14 mouse cellular contexts compared by ENCODE assay signal in the genomic region with DNA sequence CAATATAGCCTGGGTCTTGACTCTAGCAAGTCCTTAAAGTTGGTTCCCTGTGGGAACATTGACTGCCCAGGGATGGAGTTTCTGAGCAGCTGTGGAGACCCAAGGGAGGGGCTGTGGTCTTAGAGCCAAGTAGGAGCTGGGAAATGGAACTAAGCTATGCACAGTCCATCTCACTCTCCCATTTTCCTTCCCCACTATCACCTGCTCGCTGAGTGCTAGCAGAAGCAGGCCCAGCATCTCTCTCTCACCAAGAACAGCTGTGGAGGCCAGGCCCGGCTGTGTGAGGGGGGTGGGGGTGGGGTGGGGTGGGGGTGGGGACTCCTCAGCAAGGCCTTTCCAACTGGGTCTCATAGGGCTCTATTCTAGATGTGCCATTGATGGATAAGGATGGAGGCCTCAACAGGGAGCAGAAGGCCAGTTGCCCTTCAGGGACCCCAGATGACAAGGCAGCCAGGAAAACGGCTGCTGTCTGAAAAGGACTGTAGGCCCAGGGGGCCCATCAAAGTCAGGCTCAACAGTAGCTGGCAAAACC. TPM values are rescaled to one million over a fixed set of nuclear protein-coding genes. Genes with fewer than 3 reads are reported as not detected.
DNase-seq lines count a peak whose midpoint lies in the region; ATAC-seq and TF ChIP-seq lines count a peak whose summit lies in the region.
"Had no signal": no experiment of that assay in that cellular context is flagged by ENCODE, and none has a peak within 500 bp of the region (broad histone marks: within the 10 kb centered on the region; RNA-seq: fewer than 3 reads in every experiment).

No protein-coding gene starts in this region.

- H3K9ac ChIP-seq in embryonic facial prominence, embryonic 14.5 days (ENCODE audit: low read depth, low read length), result no peak overlapping the region
- no peak overlapping the region for H3K9ac ChIP-seq in forebrain, embryonic 13.5 days
- no peak overlapping the region for H3K9ac ChIP-seq in hindbrain, postnatal 0 days (replicated peaks; ENCODE audit: low read length)
- H3K9ac ChIP-seq in midbrain, embryonic 13.5 days (replicated peaks), result no peak overlapping the region

- 15% methylated on average over 3 of the region's 3 CpGs for WGBS in embryonic facial prominence, embryonic 14.5 days
- 10% methylated on average over 3 of the region's 3 CpGs for WGBS in forebrain, embryonic 13.5 days
- WGBS in hindbrain, postnatal 0 days, result 2% methylated on average over 3 of the region's 3 CpGs
- 11% methylated on average over 3 of the region's 3 CpGs for WGBS in midbrain, embryonic 13.5 days
- WGBS in cerebellum, adult 2 months, result 28% methylated on average over 3 of the region's 3 CpGs

- peak; percentile 32 for DNase-seq in embryonic facial prominence, embryonic 14.5 days (ENCODE audit: low spot score)
- DNase-seq in hindbrain, postnatal 0 days (ENCODE audit: low spot score), result peak; percentile 27
- DNase-seq in left cerebral cortex, postnatal 25 days (ENCODE audit: low spot score in 2 of 2), result no peak
- no peak for DNase-seq in cerebellum, adult 2 months
- no peak for DNase-seq in adrenal gland, adult (ENCODE audit: inconsistent age in 2 of 2, low spot score in 1 of 2)
- no peak for DNase-seq in heart, adult 11 months
- DNase-seq: cerebellum, adult 11 months; heart, adult 2 months had no signal

- peaks cover 20% of the 10 kb centered on the region for H3K27me3 ChIP-seq in embryonic facial prominence, embryonic 14.5 days (replicated peaks; ENCODE audit: control insufficient read depth, insufficient read depth, low read length)
- peaks cover 45% of the 10 kb centered on the region for H3K27me3 ChIP-seq in forebrain, embryonic 13.5 days
- no peaks in the 10 kb centered on the region for H3K27me3 ChIP-seq in hindbrain, postnatal 0 days (ENCODE audit: insufficient read depth, low read length)
- peaks cover 40% of the 10 kb centered on the region for H3K27me3 ChIP-seq in midbrain, embryonic 13.5 days
- no peaks in the 10 kb centered on the region for H3K27me3 ChIP-seq in cerebellum, adult 2 months (ENCODE audit: control insufficient read depth, insufficient read depth, low read length)

- H3K4me3 ChIP-seq in embryonic facial prominence, embryonic 14.5 days (ENCODE audit: low read depth, low read length), result no peak overlapping the region
- no peak overlapping the region for H3K4me3 ChIP-seq in forebrain, embryonic 13.5 days
- H3K4me3 ChIP-seq in hindbrain, postnatal 0 days (ENCODE audit: low read length), result no peak overlapping the region
- no peak overlapping the region for H3K4me3 ChIP-seq in midbrain, embryonic 13.5 days (replicated peaks)
- no peak overlapping the region for H3K4me3 ChIP-seq in cerebellum, adult 2 months (replicated peaks; ENCODE audit: insufficient read depth, low read depth, low read length)
- H3K4me3 ChIP-seq: heart, adult 2 months had no signal

- H3K27ac ChIP-seq in embryonic facial prominence, embryonic 14.5 days (replicated peaks; ENCODE audit: low read depth, low read length), result no peak overlapping the region
- H3K27ac ChIP-seq in forebrain, embryonic 13.5 days, result no peak overlapping the region
- peak overlapping the region; percentile 60; the same call in 1 of the 2 replicates for H3K27ac ChIP-seq in hindbrain, postnatal 0 days
- peak overlapping the region; percentile 62; the same call in 1 of the 2 replicates for H3K27ac ChIP-seq in midbrain, embryonic 13.5 days
- no peak overlapping the region for H3K27ac ChIP-seq in cerebellum, adult 2 months (ENCODE audit: insufficient read depth, low read length)
- H3K27ac ChIP-seq: heart, adult 2 months; macrophage had no signal

- no peak for TF ChIP-seq CTCF in hindbrain, postnatal 0 days (IDR thresholded peaks at IDR 0.05; ENCODE audit: low read depth)
- no peak for TF ChIP-seq CTCF in cerebellum, adult 2 months (IDR thresholded peaks at IDR 0.05; ENCODE audit: borderline replicate concordance, insufficient read depth, low read depth, low read length)

- H3K4me1 ChIP-seq in embryonic facial prominence, embryonic 14.5 days (ENCODE audit: control insufficient read depth, insufficient read depth, low read length), result peaks cover 24% of the 10 kb centered on the region
- peaks cover 27% of the 10 kb centered on the region for H3K4me1 ChIP-seq in forebrain, embryonic 13.5 days
- peaks cover 20% of the 10 kb centered on the region for H3K4me1 ChIP-seq in hindbrain, postnatal 0 days (ENCODE audit: insufficient read depth, low read length)
- peaks cover 26% of the 10 kb centered on the region for H3K4me1 ChIP-seq in midbrain, embryonic 13.5 days (replicated peaks)
- peaks cover 4% of the 10 kb centered on the region for H3K4me1 ChIP-seq in cerebellum, adult 2 months (ENCODE audit: control insufficient read depth, insufficient read depth, low read length)

- H3K36me3 ChIP-seq in embryonic facial prominence, embryonic 14.5 days (ENCODE audit: control insufficient read depth, insufficient read depth, low read length), result no peaks in the 10 kb centered on the region
- H3K36me3 ChIP-seq in forebrain, embryonic 13.5 days (ENCODE audit: poor library complexity, severe bottlenecking), result no peaks in the 10 kb centered on the region
- no peaks in the 10 kb centered on the region for H3K36me3 ChIP-seq in hindbrain, postnatal 0 days (ENCODE audit: insufficient read depth, low read length)
- no peaks in the 10 kb centered on the region for H3K36me3 ChIP-seq in midbrain, embryonic 13.5 days

- no peak for TF ChIP-seq POLR2A in cerebellum, adult 2 months (IDR thresholded peaks at IDR 0.05; ENCODE audit: borderline replicate concordance, insufficient read depth, low read length)

- intact Hi-C loops in left cerebral cortex, postnatal 25 days (cut with DNase I), result loop anchor here (5.0 to 10.0 kb wide), 2 partner anchors 240 to 462 kb away; no protein-coding TSS in a partner anchor

- ATAC-seq in embryonic facial prominence, embryonic 14.5 days (ENCODE audit: low read depth), result peak; percentile 27; the same call in 1 of the 2 replicates
- ATAC-seq in forebrain, embryonic 13.5 days, result 0 out of 2 replicates have a peak, but pooled peaks have one; percentile 33
- peak; percentile 39 for ATAC-seq in hindbrain, postnatal 0 days
- ATAC-seq in midbrain, embryonic 13.5 days, result peak; percentile 48

- H3K4me2 ChIP-seq in embryonic facial prominence, embryonic 14.5 days (ENCODE audit: low read depth, low read length), result no peak overlapping the region
- no peak overlapping the region; the same call in 1 of the 2 replicates for H3K4me2 ChIP-seq in forebrain, embryonic 13.5 days
- H3K4me2 ChIP-seq in hindbrain, postnatal 0 days (ENCODE audit: low read depth, low read length), result peak overlapping the region; percentile 69; the same call in 1 of the 2 replicates
- H3K4me2 ChIP-seq in midbrain, embryonic 13.5 days (replicated peaks), result peak overlapping the region; percentile 58; the same call in 1 of the 2 replicates

- H3K9me3 ChIP-seq in embryonic facial prominence, embryonic 14.5 days (ENCODE audit: control insufficient read depth, low read length), result no peaks in the 10 kb centered on the region
- no peaks in the 10 kb centered on the region for H3K9me3 ChIP-seq in forebrain, embryonic 13.5 days (replicated peaks)
- H3K9me3 ChIP-seq in hindbrain, postnatal 0 days (ENCODE audit: low read length), result no peaks in the 10 kb centered on the region
- H3K9me3 ChIP-seq in midbrain, embryonic 13.5 days, result no peaks in the 10 kb centered on the region

RNA-seq across cellular contexts. Expression of gene Als2cl, which starts 4.9 kb away (rescaled TPM):
- polyA plus RNA-seq in embryonic facial prominence, embryonic 14.5 days (2014; fragmentation: Nextera tagmentation; extraction: Ambion mirVana), result 3.0 and 3.4 TPM in 2 replicates
- polyA plus RNA-seq in forebrain, embryonic 13.5 days (2015; fragmentation: Nextera tagmentation; extraction: Ambion mirVana), result 0.62 and 0.90 TPM in 2 replicates
- total RNA-seq in hindbrain, postnatal 0 days (2014; rRNA removed), result 10.7 and 16.3 TPM in 2 replicates
- 2.2 and 2.5 TPM in 2 replicates for polyA plus RNA-seq in hindbrain, postnatal 0 days (2015; fragmentation: Nextera tagmentation; extraction: Ambion mirVana)
- polyA plus RNA-seq in midbrain, embryonic 13.5 days (2015; fragmentation: Nextera tagmentation; extraction: Ambion mirVana), result 0.98 and 1.2 TPM in 2 replicates
- 1 to 10 TPM; 8.2 to 10.0 TPM for total RNA-seq in left cerebral cortex, postnatal 25 days (2021)
- 15.1 and 15.8 TPM in 2 replicates for polyA plus RNA-seq in cerebellum, adult 2 months (2012; rRNA removed)

RNA-seq across cellular contexts. Expression of gene Tmie, which starts 5.2 kb away (rescaled TPM):
- polyA plus RNA-seq in embryonic facial prominence, embryonic 14.5 days (2014; fragmentation: Nextera tagmentation; extraction: Ambion mirVana), result 0.85 and 1.3 TPM in 2 replicates
- polyA plus RNA-seq in forebrain, embryonic 13.5 days (2015; fragmentation: Nextera tagmentation; extraction: Ambion mirVana), result 0.16 and 0.22 TPM in 2 replicates
- 5.7 and 6.8 TPM in 2 replicates for total RNA-seq in hindbrain, postnatal 0 days (2014; rRNA removed)
- polyA plus RNA-seq in hindbrain, postnatal 0 days (2015; fragmentation: Nextera tagmentation; extraction: Ambion mirVana), result 6.2 and 7.1 TPM in 2 replicates
- polyA plus RNA-seq in midbrain, embryonic 13.5 days (2015; fragmentation: Nextera tagmentation; extraction: Ambion mirVana), result 0.49 and 0.74 TPM in 2 replicates
- total RNA-seq in left cerebral cortex, postnatal 25 days (2021), result 1 to 10 TPM; 2.7 to 4.1 TPM
- 3.7 and 4.4 TPM in 2 replicates for polyA plus RNA-seq in cerebellum, adult 2 months (2012; rRNA removed)

RNA-seq across cellular contexts. Expression of gene Prss50, which starts 17.0 kb away (rescaled TPM):
- polyA plus RNA-seq in embryonic facial prominence, embryonic 14.5 days (2014; fragmentation: Nextera tagmentation; extraction: Ambion mirVana), result 0.31 TPM in 1 of 2 replicates, not detected in the other
- 0.11 and 0.15 TPM in 2 replicates for polyA plus RNA-seq in forebrain, embryonic 13.5 days (2015; fragmentation: Nextera tagmentation; extraction: Ambion mirVana)
- total RNA-seq in hindbrain, postnatal 0 days (2014; rRNA removed), result 1.2 TPM in 2 replicates
- polyA plus RNA-seq in hindbrain, postnatal 0 days (2015; fragmentation: Nextera tagmentation; extraction: Ambion mirVana), result 1.4 and 1.7 TPM in 2 replicates
- polyA plus RNA-seq in midbrain, embryonic 13.5 days (2015; fragmentation: Nextera tagmentation; extraction: Ambion mirVana), result 0.24 TPM in 1 of 2 replicates, not detected in the other
- total RNA-seq in left cerebral cortex, postnatal 25 days (2021), result under 1 TPM in 1 of 2 experiments, not detected in 1; 0.71 TPM
- polyA plus RNA-seq in cerebellum, adult 2 months (2012; rRNA removed), result 0.71 and 0.72 TPM in 2 replicates
- total RNA-seq: heart, adult 2 months; heart, postnatal 4 days; left cerebral cortex, postnatal 14 days had no signal
- polyA plus RNA-seq: heart, adult 2 months; macrophage had no signal

RNA-seq across cellular contexts. Expression of gene Prss46, which starts 30.4 kb away (rescaled TPM):
- polyA plus RNA-seq in embryonic facial prominence, embryonic 14.5 days (2014; fragmentation: Nextera tagmentation; extraction: Ambion mirVana), result 0.32 TPM in 1 of 2 replicates, not detected in the other
- polyA plus RNA-seq in forebrain, embryonic 13.5 days (2015; fragmentation: Nextera tagmentation; extraction: Ambion mirVana), result not detected in 2 replicates
- not detected in 2 replicates for total RNA-seq in hindbrain, postnatal 0 days (2014; rRNA removed)
- not detected in 2 replicates for polyA plus RNA-seq in hindbrain, postnatal 0 days (2015; fragmentation: Nextera tagmentation; extraction: Ambion mirVana)
- not detected in 2 replicates for polyA plus RNA-seq in midbrain, embryonic 13.5 days (2015; fragmentation: Nextera tagmentation; extraction: Ambion mirVana)
- total RNA-seq in left cerebral cortex, postnatal 25 days (2021), result not detected
- polyA plus RNA-seq in cerebellum, adult 2 months (2012; rRNA removed), result not detected in 2 replicates
- total RNA-seq: adrenal gland, postnatal 14 days; heart, adult 2 months; heart, postnatal 4 days; left cerebral cortex, postnatal 14 days had no signal
- polyA plus RNA-seq: heart, adult 2 months had no signal

RNA-seq across cellular contexts. Expression of gene Prss45, which starts 40.3 kb away (rescaled TPM):
- polyA plus RNA-seq in embryonic facial prominence, embryonic 14.5 days (2014; fragmentation: Nextera tagmentation; extraction: Ambion mirVana), result 0.17 TPM in 1 of 2 replicates, not detected in the other
- polyA plus RNA-seq in forebrain, embryonic 13.5 days (2015; fragmentation: Nextera tagmentation; extraction: Ambion mirVana), result not detected in 2 replicates
- total RNA-seq in hindbrain, postnatal 0 days (2014; rRNA removed), result 0.47 TPM in 1 of 2 replicates, not detected in the other
- 0.16 and 0.29 TPM in 2 replicates for polyA plus RNA-seq in hindbrain, postnatal 0 days (2015; fragmentation: Nextera tagmentation; extraction: Ambion mirVana)
- not detected in 2 replicates for polyA plus RNA-seq in midbrain, embryonic 13.5 days (2015; fragmentation: Nextera tagmentation; extraction: Ambion mirVana)
- under 1 TPM; 0.27 to 0.39 TPM for total RNA-seq in left cerebral cortex, postnatal 25 days (2021)
- polyA plus RNA-seq in cerebellum, adult 2 months (2012; rRNA removed), result 0.25 and 0.43 TPM in 2 replicates
- total RNA-seq: adrenal gland, postnatal 14 days; heart, adult 2 months had no signal
- polyA plus RNA-seq: macrophage had no signal

Comparison
In these comparisons a context has a peak if more than half of its experiments do, and no peak if none do; other contexts are left out.
1. DNase-seq: peak in embryonic facial prominence, embryonic 14.5 days (single experiment) and hindbrain, postnatal 0 days (single experiment); none in left cerebral cortex, postnatal 25 days (0 of 2), cerebellum, adult 2 months (0 of 2), adrenal gland, adult (0 of 2) and heart, adult 11 months (single experiment).
2. H3K27ac ChIP-seq: peak in hindbrain, postnatal 0 days (single experiment) and midbrain, embryonic 13.5 days (single experiment); none in embryonic facial prominence, embryonic 14.5 days (single experiment), forebrain, embryonic 13.5 days (single experiment) and cerebellum, adult 2 months (single experiment).
3. H3K4me2 ChIP-seq: peak in hindbrain, postnatal 0 days (single experiment) and midbrain, embryonic 13.5 days (single experiment); none in embryonic facial prominence, embryonic 14.5 days (single experiment) and forebrain, embryonic 13.5 days (single experiment).
4. Peak in every context shown above with its lines, with median percentiles within 50 percentile points of each other: ATAC-seq.